Mouse (Mus musculus): ENCODE data around the gene Oprm1.

DNA sequence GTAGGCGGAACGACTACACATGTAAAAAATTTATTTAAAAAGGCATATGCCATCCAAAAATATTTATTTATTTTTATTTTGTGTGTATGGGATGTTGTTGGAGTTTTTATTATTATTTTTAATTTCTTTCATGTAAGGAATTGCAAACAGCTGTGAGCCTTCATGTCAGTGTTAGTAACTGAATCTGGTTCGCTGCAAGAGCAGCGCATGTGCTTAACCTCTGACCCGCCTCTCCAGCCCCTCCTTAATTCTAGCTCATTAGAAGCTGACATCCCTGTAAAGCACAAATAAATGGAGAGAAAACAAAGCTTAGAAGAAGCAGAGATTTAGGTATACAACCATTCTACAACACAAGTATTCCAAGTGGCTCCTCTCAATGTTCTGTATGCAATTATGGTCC, 285.6 kb downstream of the Oprm1 start:
- no peak for TF ChIP-seq CTCF (IDR thresholded peaks at IDR 0.05; ENCODE audit: borderline replicate concordance, extremely low read depth, insufficient read depth, insufficient read length)
- no peak for TF ChIP-seq POLR2A (IDR thresholded peaks at IDR 0.05; ENCODE audit: borderline replicate concordance, extremely low read depth, insufficient read depth, insufficient read length, poor library complexity, severe bottlenecking)

All from brain, embryonic 14.5 days (tissue).